Mouse (Mus musculus): ENCODE measurements around the gene Slc38a6. TPM values are rescaled to one million over a fixed set of nuclear protein-coding genes. Genes with fewer than 3 reads are reported as not detected.
A peak's percentile ranks its signal among the peaks of the same experiment; 100 is the strongest.

Gene Slc38a6
- polyA plus RNA-seq, 1 experiment from 2014 or later, result 9.5 TPM

DNA sequence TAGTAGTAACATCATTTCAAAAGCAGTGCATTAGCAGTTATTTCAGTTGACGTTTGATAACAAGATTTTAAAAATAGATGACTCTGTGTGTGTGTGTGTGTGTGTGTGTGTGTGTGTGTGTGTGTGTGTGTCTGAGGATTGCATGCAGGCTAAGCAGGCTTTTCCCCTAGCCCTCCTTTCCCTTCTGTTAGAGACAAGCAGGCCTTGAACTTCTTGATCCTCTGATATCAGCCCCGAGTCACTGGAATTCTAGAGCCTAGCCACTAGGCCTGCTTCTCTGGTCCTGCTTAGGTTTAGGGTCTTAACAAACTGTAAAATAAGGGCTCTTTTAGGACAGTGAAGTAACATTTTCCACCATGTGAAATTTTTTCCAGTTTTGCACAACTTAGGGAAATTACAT lies 38.6 kb downstream of the Slc38a6 start:
- no peak for ATAC-seq (replicated peaks; ENCODE audit: low FRiP score)

DNA sequence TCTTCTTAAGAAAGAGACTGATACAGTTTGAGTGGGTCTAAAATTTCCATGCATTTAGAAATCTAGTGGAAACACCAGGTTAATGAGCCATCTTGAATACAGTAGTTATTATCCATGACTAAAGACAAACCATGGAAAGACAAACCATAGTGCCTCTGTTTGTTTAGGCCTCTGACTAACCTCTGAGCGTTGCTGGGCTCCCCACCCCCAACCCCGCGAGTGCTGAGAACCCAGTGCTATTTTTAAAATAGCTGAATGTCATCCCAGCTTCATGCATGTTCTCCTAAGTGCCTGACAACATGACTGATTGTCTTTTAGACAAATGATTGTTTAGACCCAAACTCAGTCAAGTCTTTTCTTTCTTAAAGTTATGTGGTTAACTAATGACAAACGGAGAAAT lies 39.0 kb downstream of the Slc38a6 start:
- Histone ChIP-seq H3K27me3 (no peaks in the 10 kb centered on the region), H3K9me3 (replicated peaks) (no peaks in the 10 kb centered on the region), H3K4me2 (no peak overlapping the region), H3K4me1 (0 out of 2 replicates have a peak, but pooled peaks cover 4% of the 10 kb centered on the region), H3K9ac (no peak overlapping the region), H3K4me3 (replicated peaks) (no peak overlapping the region), H3K36me3 (no peaks in the 10 kb centered on the region), H3K27ac (no peak overlapping the region)
- 37% methylated on average over 4 of the region's 4 CpGs for WGBS
- no peak for ATAC-seq (replicated peaks; ENCODE audit: low FRiP score)

More for the DNA sequence above, 38.6 kb downstream of the Slc38a6 start:
- H3K27ac ChIP-seq, result no peak overlapping the region
- no peak overlapping the region for H3K4me2 ChIP-seq
- no peaks in the 10 kb centered on the region for H3K36me3 ChIP-seq
- H3K27me3 ChIP-seq, result no peaks in the 10 kb centered on the region
- no peaks in the 10 kb centered on the region for H3K9me3 ChIP-seq (replicated peaks)
- WGBS, result 56% methylated on average over 2 of the region's 2 CpGs
- 0 out of 2 replicates have a peak, but pooled peaks cover 4% of the 10 kb centered on the region for H3K4me1 ChIP-seq
- H3K9ac ChIP-seq, result no peak overlapping the region
- no peak overlapping the region for H3K4me3 ChIP-seq (replicated peaks)

- Histone ChIP-seq H3K9me3 (replicated peaks) (no peaks in the 10 kb centered on the region), H3K27ac (no peak overlapping the region), H3K36me3 (no peaks in the 10 kb centered on the region), H3K4me3 (replicated peaks) (no peak overlapping the region), H3K9ac (no peak overlapping the region), H3K27me3 (no peaks in the 10 kb centered on the region), H3K4me2 (no peak overlapping the region), H3K4me1 (0 out of 2 replicates have a peak, but pooled peaks cover 4% of the 10 kb centered on the region)
- 66% methylated on average over 3 of the region's 3 CpGs for WGBS
- no peak for ATAC-seq (replicated peaks; ENCODE audit: low FRiP score)
These were observed 40.8 kb downstream of the Slc38a6 start for GRCm38 (mm10) chr12:73327381-73327780.

DNA sequence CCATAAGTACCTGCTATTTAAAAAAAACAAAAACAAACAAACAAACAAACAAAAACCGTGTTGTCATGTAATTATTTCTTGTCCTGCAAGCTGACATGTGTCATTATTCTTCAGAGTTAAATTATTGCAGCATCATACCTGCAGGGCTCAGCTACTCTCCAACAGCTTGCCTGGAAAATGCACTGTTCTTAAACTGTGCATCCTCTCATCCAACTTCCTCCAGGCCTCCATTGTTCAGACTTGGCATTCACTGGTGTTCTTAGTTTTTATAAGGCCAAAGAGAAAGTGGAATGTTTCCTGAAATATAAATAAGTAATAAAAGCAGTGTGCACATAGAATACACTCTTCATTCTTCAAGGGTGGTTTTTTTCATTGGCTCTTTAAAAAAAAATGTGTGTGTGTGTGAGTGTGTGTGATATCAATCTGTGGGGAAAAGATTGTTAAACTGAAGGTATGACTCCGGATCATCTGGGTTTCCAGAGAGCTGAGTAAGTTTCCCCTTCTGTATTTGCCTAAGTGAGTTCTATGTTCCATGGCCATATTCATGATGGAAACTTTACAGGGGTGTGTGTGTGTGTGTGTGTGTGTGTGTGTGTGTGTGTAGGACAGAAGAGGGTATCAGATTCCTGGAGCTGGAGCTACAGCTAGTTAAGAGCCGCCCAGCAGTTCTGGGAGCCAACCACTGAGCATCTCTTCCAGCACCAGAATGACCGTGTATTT lies 42.0 kb downstream of the Slc38a6 start:
- Histone ChIP-seq H3K4me3 (replicated peaks) (no peak overlapping the region), H3K4me2 (no peak overlapping the region), H3K4me1 (0 out of 2 replicates have a peak, but pooled peaks cover 4% of the 10 kb centered on the region), H3K27ac (no peak overlapping the region), H3K9ac (no peak overlapping the region), H3K9me3 (replicated peaks) (no peaks in the 10 kb centered on the region), H3K36me3 (no peaks in the 10 kb centered on the region), H3K27me3 (no peaks in the 10 kb centered on the region)
- no peak for ATAC-seq (replicated peaks; ENCODE audit: low FRiP score)
- WGBS, result 82% methylated on average over 4 of the region's 4 CpGs

DNA sequence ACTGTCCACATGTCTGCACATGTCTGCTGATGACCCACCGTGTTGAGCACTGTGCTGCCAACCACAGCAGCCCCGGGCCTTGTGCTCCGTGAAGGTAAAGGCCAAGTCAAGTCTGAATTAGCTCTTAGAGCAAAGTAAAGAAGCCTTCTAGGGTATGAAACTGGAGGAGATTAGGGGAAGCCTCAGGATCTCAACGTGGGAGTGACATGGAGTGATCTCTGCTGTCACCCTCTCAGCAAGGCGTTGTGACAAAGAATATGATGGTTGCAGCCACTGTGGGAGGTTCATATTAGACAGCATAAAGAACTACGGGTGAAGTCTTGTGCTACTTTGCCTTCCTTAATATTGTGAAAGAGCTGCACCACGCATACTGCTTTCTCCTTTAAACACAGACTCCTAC lies 43.7 kb downstream of the Slc38a6 start:
- Histone ChIP-seq H3K9ac (no peak overlapping the region), H3K27me3 (no peaks in the 10 kb centered on the region), H3K4me2 (no peak overlapping the region), H3K4me1 (no peaks in the 10 kb centered on the region), H3K4me3 (replicated peaks) (no peak overlapping the region), H3K9me3 (replicated peaks) (no peaks in the 10 kb centered on the region), H3K27ac (no peak overlapping the region), H3K36me3 (no peaks in the 10 kb centered on the region)
- no peak for ATAC-seq (replicated peaks; ENCODE audit: low FRiP score)
- 82% methylated on average over 7 of the region's 7 CpGs for WGBS

DNA sequence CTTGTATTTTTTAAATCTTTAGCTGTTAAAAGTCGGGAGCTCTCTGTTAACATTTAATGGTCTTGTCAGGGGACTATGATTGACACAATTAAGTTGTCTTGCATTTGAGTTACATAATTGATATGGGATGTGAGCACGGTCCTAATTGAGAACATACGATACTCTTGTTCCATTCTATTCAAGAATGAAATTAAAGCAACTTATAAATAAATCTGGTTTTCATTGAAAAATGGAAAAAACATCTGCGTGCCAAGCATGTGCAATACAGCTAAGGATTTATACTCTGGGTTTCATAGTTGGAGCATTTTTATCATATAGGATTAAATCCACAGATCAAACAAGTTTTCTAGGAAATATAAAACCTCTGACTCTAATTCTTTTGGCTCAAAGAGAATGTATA lies 46.1 kb downstream of the Slc38a6 start:
- no peak overlapping the region for H3K27ac ChIP-seq
- whole genome bisulfite sequencing, result 87% methylated on average over 4 of the region's 4 CpGs
- H3K4me2 ChIP-seq, result no peak overlapping the region
- H3K4me1 ChIP-seq, result no peaks in the 10 kb centered on the region
- no peaks in the 10 kb centered on the region for H3K36me3 ChIP-seq
- no peaks in the 10 kb centered on the region for H3K9me3 ChIP-seq (replicated peaks)
- H3K27me3 ChIP-seq, result no peaks in the 10 kb centered on the region
- no peak for ATAC-seq (replicated peaks; ENCODE audit: low FRiP score)
- H3K4me3 ChIP-seq (replicated peaks), result no peak overlapping the region
- no peak overlapping the region for H3K9ac ChIP-seq

GRCm38 (mm10) chr12:73334051-73334551 lies 47.5 kb downstream of the Slc38a6 start:
- Histone ChIP-seq H3K27me3 (no peaks in the 10 kb centered on the region), H3K9ac (no peak overlapping the region), H3K27ac (no peak overlapping the region), H3K4me1 (no peaks in the 10 kb centered on the region), H3K36me3 (no peaks in the 10 kb centered on the region), H3K9me3 (replicated peaks) (no peaks in the 10 kb centered on the region), H3K4me2 (no peak overlapping the region), H3K4me3 (replicated peaks) (no peak overlapping the region)
- 73% methylated on average over 8 of the region's 8 CpGs for WGBS
- ATAC-seq (replicated peaks; ENCODE audit: low FRiP score), result no peak

GRCm38 (mm10) chr12:73337127-73337526 lies 50.5 kb downstream of the Slc38a6 start:
- no peak overlapping the region for H3K4me2 ChIP-seq
- H3K9me3 ChIP-seq (replicated peaks), result no peaks in the 10 kb centered on the region
- no peak overlapping the region for H3K27ac ChIP-seq
- ATAC-seq (replicated peaks; ENCODE audit: low FRiP score), result no peak
- no peaks in the 10 kb centered on the region for H3K36me3 ChIP-seq
- no peak overlapping the region for H3K4me3 ChIP-seq (replicated peaks)
- no peak overlapping the region for H3K9ac ChIP-seq
- no peaks in the 10 kb centered on the region for H3K27me3 ChIP-seq
- whole genome bisulfite sequencing, result 83% methylated on average over 7 of the region's 7 CpGs
- H3K4me1 ChIP-seq, result peaks cover 5% of the 10 kb centered on the region; the same call in 1 of the 2 replicates

DNA sequence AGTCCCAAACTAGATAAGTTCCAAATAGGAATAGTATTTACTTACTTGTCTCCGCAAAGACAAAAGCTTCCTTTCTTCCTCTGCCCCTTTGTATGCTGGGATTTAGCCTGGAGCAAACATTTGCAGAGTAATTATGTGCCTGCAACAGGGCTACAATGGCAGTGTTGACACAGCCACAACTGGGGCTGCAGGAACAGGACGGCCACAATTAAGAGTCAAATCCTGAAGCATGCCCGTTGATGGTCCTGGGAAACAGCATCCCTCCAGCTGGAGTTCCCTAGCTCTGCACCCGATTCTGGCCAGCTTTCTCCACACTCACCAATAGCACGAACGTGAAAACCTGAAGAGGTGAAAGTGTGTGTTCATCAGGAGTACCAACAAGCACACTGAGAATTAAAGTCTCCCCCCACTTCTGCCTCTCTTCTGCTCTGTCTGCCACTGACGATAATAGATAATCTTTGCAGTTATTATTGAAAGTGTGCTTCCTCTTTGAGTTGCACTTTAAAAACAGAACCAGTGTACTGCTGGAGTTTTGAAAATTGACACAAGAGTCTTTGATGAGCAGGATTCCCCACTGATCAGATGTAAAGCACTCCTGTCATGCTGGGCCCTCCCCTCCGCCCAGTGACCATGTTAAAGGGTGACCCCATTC lies 54.2 kb downstream of the Slc38a6 start:
- Histone ChIP-seq H3K27me3 (no peaks in the 10 kb centered on the region), H3K4me1 (peaks cover 7% of the 10 kb centered on the region; the same call in 1 of the 2 replicates), H3K4me2 (no peak overlapping the region), H3K36me3 (peaks cover 10% of the 10 kb centered on the region; the same call in 1 of the 2 replicates), H3K9ac (no peak overlapping the region), H3K27ac (no peak overlapping the region), H3K9me3 (replicated peaks) (no peaks in the 10 kb centered on the region), H3K4me3 (replicated peaks) (no peak overlapping the region)
- WGBS, result 37% methylated on average over 8 of the region's 8 CpGs
- ATAC-seq (replicated peaks; ENCODE audit: low FRiP score), result no peak

GRCm38 (mm10) chr12:73341703-73342663 lies 55.4 kb downstream of the Slc38a6 start:
- Histone ChIP-seq H3K4me1 (peaks cover 7% of the 10 kb centered on the region; the same call in 1 of the 2 replicates), H3K4me3 (replicated peaks) (no peak overlapping the region), H3K9ac (no peak overlapping the region), H3K27ac (peak overlapping the region; percentile 77), H3K9me3 (replicated peaks) (no peaks in the 10 kb centered on the region), H3K36me3 (peaks cover 10% of the 10 kb centered on the region; the same call in 1 of the 2 replicates), H3K27me3 (no peaks in the 10 kb centered on the region), H3K4me2 (no peak overlapping the region)
- ATAC-seq (replicated peaks; ENCODE audit: low FRiP score), result no peak
- WGBS, result 43% methylated on average over 14 of the region's 14 CpGs

DNA sequence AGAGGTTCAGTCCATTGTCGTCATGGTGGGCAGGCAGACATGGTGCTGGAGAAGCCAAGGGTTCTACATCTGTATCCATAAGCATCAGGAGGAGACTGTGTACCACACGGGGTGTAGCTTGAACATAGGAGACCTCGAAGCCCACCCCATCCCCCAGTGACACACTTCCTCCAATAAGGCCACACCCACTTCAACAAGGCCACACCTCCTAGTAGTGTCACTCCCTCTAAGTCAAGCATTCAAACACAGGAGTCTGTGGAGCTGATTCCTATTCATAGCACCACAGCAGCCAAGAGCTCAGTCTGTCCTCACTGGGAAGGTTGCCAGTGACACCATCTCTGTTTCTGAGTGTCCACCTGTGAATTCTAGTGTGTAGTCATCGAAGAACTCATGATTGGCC lies 57.7 kb downstream of the Slc38a6 start:
- 90% methylated on average over 4 of the region's 4 CpGs for WGBS
- Histone ChIP-seq H3K9ac (no peak overlapping the region), H3K4me1 (peaks cover 7% of the 10 kb centered on the region; the same call in 1 of the 2 replicates), H3K4me2 (no peak overlapping the region), H3K27ac (no peak overlapping the region), H3K36me3 (peaks cover 10% of the 10 kb centered on the region; the same call in 1 of the 2 replicates), H3K4me3 (replicated peaks) (no peak overlapping the region), H3K27me3 (no peaks in the 10 kb centered on the region), H3K9me3 (replicated peaks) (no peaks in the 10 kb centered on the region)
- ATAC-seq (replicated peaks; ENCODE audit: low FRiP score), result no peak

Data from kidney, embryonic 15.5 days (tissue).